10 mouse cellular contexts compared by ENCODE assay signal in genomic region chr4:153480551-153481262, GRCm38 (mm10). TPM values are rescaled to one million over a fixed set of nuclear protein-coding genes. Genes with fewer than 3 reads are reported as not detected.
DNase-seq lines count a peak whose midpoint lies in the region; ATAC-seq lines count a peak whose summit lies in the region.
"Had no signal": no experiment of that assay in that cellular context is flagged by ENCODE, and none has a peak within 500 bp of the region (broad histone marks: within the 10 kb centered on the region; RNA-seq: fewer than 3 reads in every experiment).

No protein-coding gene starts in this region.

- no peaks in the 10 kb centered on the region for H3K9me3 ChIP-seq in midbrain, embryonic 10.5 days (replicated peaks)

- ATAC-seq in megakaryocyte-erythroid progenitor cell, adult 5-6 weeks (replicated peaks; ENCODE audit: low FRiP score, low TSS enrichment, poor library complexity, severe bottlenecking), result no peak

- H3K27me3 ChIP-seq in midbrain, embryonic 10.5 days (ENCODE audit: low read depth, poor library complexity, severe bottlenecking), result peaks cover 85% of the 10 kb centered on the region

- peak overlapping the region; percentile 87 for H3K27ac ChIP-seq in midbrain, embryonic 10.5 days (replicated peaks)

- DNase-seq in adrenal gland, adult 2 months, result peak; percentile 51
- no peak for DNase-seq in adrenal gland, adult 8-10 months
- DNase-seq in cerebellum, adult 9-11 months, result peak; percentile 53
- DNase-seq in frontal cortex, adult 2 months (ENCODE audit: extremely low spot score in 1 of 2, low spot score in 1 of 2), result peak; percentile 63 to 85
- peak; percentile 55 for DNase-seq in layer of hippocampus, adult 9-10 months (ENCODE audit: low spot score)
- peak; percentile 83 for DNase-seq in midbrain, embryonic 10.5 days (ENCODE audit: low spot score)
- DNase-seq in telencephalon, adult 2 months (ENCODE audit: low read depth, low spot score), result peak; percentile 80

- H3K36me3 ChIP-seq in midbrain, embryonic 10.5 days, result no peaks in the 10 kb centered on the region

- H3K4me3 ChIP-seq in midbrain, embryonic 10.5 days, result peak overlapping the region; percentile 75
- H3K4me3 ChIP-seq: myocyte had no signal

- WGBS in midbrain, embryonic 10.5 days, result 3% methylated on average over 19 of the region's 19 CpGs

- peaks cover 78% of the 10 kb centered on the region for H3K4me1 ChIP-seq in midbrain, embryonic 10.5 days

RNA-seq across cellular contexts. Expression of gene Ajap1, which starts 1.9 kb away (rescaled TPM):
- 1 to 10 TPM; 1.4 to 9.9 TPM for total RNA-seq in adrenal gland, adult 2 months (2021)
- 8.2 and 9.0 TPM in 2 replicates for polyA plus RNA-seq in adrenal gland, adult 2 months (2012; rRNA removed)
- 1 to 10 TPM; 1.2 to 9.5 (median 5.1) TPM for total RNA-seq in adrenal gland, adult 8-10 months (2022)
- 33.2 and 40.4 TPM in 2 replicates for polyA plus RNA-seq in frontal cortex, adult 2 months (2012; rRNA removed)
- 2.2 and 2.4 TPM in 2 replicates for polyA plus RNA-seq in midbrain, embryonic 10.5 days (2016; fragmentation: Nextera tagmentation; extraction: Ambion mirVana)
- total RNA-seq in megakaryocyte-erythroid progenitor cell, adult 5-6 weeks (2014; fragmentation: Nextera tagmentation), result not detected in 2 replicates
- not detected in 2 replicates for total RNA-seq in megakaryocyte-erythroid progenitor cell, adult 5-6 weeks (2017)
- total RNA-seq: common myeloid progenitor, adult 5-6 weeks had no signal
- polyA plus RNA-seq: myocyte had no signal
